Mouse (Mus musculus) CD4-positive helper T cell, adult 2 months (primary cell): ENCODE results near the gene Aurkb.

Experiments used
- DNase-seq: peaks from one replicate; pipeline ENCODE4 v3.0.0-alpha.2; 2012; ENCODE audit warnings: low read depth, missing footprints, low spot score

The Aurkb gene

DNA sequence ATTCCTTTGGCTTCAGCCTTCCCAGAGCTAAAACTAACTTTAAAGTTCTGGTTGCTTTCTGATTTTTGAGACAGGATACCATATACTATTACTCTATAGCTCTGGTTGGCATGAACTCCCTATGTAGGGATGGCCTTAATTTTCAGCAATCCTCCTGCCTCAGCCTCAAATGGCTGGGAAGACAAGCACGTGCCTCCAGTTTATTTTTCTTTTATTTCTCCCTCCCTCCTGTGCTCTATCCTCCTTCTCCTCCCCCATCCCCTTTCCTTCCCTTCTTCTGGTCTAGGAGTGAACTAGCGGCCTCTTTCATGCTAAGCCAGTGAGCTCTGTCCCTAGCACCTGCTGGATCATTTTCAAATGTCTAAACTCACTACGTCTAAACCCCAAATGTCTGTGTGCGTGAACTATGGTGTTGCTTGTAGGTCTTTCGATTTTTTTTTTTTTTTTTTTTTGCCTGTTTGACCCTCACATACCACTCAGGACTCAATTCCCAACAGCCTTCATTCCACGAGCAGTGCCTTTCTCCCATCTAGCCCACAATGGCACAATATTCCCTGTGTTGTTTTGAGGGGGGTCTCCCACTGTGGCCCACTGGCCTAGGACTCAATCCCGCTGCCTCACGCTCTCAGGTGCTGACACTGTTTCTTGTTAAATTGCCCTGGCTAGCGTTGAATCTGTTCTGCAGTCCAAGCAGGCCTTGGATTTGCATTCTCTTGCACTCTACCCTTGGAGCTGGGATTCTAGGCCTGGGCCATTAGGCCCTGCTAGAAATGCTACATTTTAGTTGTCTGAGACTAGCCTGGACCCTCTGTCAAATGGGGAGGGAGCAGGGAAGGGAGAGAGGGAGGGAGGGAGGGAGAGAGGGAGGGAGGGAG lies 19.0 kb downstream of the Aurkb start:
- DNase-seq, result no peak

DNA sequence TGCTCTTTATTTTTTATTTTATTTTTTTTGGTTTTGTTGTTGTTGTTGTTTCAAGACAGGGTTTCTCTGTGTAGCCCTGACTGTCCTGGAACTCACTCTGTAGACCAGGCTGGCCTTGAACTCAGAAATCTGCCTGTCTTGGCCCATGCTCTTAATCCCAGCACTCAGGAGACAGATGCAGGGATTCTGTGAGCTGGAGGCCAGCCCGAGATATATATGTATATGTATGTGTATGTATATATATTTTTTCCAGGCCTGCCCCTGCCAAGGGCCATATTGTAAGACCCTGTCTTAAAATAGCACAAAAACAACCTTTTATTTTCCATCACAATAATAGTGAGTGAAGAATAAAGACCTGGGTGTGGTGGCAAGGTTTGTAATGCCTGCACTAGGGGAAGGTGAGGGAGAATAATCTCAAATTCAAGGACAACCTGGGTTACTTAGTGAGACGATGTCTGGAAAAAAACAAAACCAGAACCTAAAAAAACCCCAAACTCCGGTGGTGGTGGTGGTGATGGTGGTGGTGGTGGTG lies 20.0 kb downstream of the Aurkb start:
- DNase-seq, result no peak

DNA sequence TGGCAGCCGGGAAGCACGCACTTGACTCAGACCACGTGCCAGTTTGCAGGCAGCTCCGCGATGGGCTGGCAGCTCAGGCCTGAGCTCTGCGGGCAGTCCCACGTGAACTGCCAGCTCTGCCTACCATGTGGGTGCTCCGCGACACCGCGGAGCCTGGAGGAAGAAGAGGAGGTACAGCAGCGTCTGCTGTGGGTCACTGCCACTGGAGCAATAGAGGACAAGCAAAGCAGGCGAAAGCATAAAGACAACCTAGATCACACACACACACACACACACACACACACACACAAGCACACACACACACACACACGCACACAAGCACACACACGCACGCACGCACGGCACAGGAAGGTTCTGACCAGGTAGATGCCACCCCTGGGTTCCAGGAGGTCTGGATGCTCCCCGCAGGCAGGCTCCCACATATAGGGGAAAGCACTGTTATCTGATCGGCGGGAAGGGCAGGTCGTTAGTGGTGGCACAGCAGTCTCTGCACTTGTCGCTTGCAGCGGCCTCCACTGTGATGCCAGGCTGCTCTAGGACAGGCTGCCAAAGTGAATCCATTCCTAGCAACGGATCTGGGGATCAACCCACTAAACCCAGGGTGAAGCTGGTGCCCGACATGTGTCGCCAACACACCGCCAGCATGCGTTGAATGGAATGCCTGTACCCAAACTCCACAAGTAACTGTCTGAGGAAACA lies 20.9 kb downstream of the Aurkb start:
- DNase-seq, result peak; percentile 71

DNA sequence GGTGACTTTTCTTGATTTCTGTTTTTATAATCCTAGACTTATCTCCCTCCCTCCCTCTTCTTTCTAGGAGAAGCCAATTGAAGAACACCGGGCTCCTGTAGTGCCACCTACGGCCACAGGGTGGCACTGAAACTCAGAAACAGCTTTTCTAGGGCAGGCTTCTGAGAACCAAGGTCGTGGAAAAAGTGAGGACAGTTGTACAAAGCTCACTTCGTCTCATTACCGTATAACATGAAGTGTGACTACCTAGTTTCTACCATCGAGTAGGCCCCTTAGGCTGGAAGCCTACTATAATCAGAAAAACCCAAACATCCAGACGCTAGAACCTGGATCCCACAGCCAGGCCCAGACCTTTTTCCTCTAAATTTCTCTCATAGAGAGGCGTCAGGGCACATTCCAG lies 21.5 kb downstream of the Aurkb start:
- DNase-seq, result peak; percentile 86

DNA sequence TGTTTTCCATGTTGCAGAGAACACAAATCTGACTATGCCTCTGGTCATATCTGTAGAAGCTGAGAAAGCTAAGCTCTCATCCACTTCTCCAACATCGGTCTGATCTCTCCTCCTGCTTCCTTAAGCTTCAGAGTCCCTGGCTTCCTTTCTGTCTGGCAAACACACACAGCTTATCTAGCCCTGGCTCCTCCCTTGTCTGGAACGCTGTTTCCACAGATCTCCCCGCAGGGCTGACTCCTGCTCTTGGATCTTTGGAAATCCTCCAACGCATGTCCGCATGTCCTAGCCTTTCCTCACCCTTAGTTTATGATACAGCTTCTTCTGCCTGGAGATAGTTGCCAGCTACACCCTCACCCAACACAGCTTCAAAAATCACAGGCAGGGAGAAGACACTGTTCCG lies 22.2 kb downstream of the Aurkb start:
- no peak for DNase-seq

DNA sequence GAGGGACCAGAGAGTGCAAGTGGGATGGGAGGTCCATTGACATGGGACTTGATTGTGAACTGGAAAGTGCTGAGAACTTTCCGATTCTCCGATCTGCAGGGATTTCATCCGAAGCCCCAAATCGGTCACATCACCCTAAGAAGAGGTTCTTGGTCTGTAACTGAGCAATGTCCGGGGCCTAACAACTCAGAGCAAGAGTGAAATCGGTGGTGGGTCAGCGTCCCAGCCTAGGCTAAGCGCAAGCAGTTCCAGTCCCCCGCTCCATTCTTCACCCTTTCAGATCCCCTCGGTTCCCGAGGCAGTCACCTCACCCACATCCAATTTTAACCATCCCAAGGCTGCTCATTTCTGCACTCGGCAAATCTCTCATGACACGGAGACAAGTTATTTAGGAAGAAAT lies 24.6 kb downstream of the Aurkb start:
- no peak for DNase-seq

DNA sequence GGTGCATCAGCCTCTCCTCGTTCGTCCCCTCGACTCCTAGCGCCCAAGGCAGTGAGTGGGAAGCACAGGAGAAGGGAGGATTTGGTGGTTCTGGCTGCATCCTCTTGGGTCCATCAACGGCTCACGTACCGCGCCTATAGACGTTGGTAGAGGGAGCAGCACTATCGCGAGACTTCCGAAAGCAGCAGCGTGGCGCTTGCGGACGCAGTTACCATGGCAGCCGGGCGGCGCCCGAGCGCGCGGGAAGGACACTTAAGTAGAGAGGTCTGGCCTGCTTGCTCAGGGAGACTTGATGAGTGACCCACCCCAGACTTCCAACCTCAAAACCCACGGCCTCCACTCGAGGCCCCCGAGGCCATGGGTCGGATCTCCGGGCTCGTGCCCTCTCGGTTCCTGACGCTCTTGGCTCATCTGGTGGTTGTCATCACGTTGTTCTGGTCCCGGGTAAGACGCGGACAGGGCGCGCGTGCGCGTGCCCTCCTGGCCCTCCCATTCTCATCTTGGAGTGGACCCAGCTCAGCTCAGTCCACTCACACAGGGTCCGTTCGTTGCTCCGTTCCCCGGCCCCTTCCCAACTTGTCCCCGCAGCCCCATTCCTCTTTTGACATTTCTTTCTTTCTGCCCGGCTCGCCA lies 25.3 kb downstream of the Aurkb start, which contains the start of gene Tmem107:
Gene Tmem107 (plus strand): TSS at position 217 of the 633 bp plus-strand sequence.
- DNase-seq, result peak; percentile 95

DNA sequence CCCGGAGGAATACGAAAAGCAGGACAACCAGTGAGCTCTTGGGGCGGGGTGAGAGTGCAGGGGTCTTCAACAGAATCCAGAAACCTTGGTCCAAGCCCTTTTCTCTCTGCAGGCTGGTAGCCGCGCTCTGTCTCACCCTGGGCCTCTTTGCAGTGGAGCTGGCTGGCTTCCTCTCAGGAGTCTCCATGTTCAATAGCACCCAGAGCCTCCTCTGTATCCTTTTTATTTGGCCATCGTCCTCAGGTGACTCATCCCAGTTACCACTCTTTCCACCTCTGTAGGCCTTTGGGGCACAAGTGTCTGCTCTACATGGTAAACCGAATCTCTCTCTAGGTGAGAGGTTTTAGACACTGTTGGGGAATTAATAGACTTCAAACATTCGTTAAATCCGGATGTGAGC lies 25.8 kb downstream of the Aurkb start:
- no peak for DNase-seq

DNA sequence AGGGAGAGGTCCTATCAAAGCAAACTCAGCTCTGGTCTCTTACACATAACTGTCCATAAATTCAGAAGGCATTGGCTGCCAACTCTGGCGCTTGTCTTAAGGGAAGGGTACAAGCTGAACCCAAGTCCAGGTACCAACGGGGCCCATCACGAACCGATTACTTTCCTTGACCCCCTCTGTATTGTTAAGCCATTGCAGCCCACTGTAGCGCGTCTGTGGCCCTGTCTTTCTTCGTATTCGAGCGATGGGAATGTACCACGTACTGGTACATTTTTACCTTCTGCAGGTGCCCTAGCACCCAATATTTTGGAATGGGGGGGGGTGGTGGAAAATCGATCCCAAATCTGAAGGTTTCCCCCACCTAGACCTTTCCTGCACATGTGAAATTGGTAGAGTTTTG lies 26.8 kb downstream of the Aurkb start:
- DNase-seq, result no peak

DNA sequence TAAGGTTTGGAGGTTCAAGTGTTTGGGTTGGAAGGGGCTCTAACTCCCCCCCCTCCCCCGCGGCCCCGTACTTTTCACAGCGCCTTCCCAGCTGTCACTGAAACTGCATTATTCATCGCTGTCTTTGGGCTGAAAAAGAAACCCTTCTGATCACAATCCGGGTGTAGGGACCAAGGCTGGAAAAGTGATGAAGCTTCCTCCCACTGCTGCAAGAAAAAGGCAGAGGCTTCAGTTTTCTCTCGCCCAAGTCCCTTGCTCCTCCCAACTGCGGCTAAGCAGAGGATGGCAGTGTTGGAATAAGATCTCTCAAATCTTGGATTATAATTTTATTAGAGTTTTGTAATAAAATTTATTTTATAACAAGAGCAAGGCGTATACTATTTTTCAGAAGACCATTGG lies 27.2 kb downstream of the Aurkb start:
- no peak for DNase-seq

DNA sequence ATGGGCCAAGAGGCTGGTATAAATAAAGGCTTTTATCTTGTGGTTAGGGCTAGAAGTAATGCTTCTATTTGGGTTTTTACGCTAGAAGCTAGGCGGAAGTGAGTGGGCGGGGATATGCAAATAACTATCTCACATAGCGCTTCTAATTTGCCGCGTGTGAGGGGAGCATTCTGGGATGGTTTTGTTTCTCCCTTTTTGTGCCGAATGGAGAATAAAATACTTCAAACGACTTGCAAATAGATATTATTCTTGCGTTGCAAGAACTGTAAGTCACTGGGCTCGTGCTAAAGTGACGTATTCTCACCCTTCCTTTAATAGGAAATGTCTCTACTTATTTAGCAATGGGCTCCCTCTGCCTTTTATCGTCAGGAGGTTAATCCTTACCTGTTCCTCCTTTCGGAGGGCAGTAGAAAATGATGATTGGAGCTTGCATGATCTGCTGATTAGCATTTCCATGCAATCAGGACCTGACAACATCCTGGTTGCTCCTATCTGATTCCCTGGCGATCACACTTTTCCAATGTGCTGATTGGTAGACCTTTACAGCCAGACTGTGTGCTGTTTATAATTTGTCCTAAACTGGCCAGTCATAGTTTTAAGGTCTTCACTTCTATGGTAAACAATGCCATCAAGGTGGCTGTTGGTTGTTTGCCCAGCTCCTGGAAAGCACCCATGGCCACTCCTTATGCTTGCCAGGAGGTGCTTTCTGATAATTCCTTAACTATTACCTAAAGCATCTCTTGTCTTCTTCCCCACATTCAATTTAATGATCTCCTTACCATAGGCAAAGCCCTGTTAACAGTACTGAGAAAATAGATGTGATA lies 27.8 kb downstream of the Aurkb start:
- DNase-seq, result peak; percentile 95

DNA sequence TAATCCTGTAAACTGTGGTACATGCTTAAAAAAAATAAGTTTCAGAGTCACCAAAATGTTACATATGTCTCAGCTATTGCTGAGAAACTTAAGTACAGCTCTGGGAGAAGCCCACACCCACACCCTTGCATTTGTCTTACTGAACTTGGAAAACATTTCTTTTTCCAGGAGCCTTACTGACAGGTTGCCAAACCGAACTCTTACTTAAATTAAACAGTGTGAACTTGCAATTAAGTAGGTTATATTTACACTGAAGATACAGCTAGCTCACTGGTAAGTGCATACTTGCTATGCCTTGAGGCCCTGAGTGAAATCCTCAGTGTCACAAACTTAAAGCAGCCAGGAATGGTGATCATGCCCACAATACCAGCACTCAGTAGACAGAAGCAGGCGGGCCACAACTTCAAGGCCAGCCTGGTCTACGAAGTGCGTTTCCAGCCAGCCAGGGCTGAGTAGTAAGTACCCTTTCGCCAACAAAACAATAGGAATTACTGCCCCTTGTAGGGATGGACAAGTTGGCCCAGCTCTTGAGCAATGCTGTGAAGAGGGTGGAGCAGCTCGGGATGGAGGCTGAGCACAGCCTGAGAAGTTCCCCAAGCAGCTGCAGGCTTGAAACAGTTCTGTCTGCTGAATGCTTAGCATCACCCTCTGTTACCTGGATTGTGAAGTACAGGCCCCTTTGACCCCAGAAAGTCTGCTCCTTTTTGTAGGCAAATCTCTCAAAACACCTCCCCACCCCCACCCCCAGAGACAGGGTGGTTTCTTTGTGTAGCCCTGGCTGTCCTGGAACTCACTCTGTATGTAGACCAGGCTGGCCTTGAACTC lies 28.7 kb downstream of the Aurkb start:
- peak; percentile 20 for DNase-seq

DNA sequence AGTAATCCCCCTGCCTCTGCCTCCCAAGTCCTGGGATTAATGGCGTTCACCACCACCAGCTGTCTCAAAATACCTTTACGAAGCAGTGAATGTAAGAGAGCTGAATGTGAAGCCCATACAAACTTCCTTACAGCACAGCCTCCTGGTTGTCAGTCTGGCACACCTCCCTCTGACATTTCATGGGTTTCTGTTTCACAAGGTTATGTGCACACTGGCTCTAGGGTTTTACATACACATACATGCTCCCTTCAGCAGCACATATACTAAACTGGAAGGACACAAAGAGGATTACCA lies 29.3 kb downstream of the Aurkb start:
- DNase-seq, result peak; percentile 15

DNA sequence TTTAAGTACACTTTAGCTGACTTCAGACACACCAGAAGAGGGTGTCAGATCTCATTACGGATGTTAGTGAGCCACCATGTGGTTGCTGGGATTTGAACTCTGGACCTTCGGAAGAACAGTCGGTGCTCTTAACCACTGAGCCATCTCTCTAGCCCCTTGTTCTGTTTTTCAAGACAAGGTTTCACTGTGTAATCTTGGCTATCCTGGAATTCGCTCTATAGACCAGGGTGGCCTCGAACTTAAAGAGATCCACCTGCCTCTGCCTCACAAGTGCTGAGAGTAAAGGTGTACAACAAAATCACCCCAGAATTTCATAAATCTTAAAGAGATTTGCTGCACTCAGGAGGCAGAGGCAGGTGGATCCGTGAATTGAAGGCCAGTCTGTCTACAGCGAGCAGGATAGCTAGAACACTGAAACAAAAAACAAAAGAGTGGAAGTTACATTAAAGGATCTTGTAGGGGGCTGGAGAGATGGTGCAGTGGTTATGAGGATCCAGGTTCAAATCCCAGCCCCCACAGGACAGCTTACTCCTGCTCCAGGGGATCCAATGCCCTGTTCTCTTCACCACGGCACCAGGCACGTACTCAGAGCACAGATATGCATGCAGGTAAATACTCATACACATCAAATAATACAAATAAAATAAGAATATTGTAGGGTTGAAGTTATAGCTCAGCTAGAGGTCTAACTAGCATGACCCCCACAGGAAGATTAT lies 30.5 kb downstream of the Aurkb start:
- no peak for DNase-seq

DNA sequence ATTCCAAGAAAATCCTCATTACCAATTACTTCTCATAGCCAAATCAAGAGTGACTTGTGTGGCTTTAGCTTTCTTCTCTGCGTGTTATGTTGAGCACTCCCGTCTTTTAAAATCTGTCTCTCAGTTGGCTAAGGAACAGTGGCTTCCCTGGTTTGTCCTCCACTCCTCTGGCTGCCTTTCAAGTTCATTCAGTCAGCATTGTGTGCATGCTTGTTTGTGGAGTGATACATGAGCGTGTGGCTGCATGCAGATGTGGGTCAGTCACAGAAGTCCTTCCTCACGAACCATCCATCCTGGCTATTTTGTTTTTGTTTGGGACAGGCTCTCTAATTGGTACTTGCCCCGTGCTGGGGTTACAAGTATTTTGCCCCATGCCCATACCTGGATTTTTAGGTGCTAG lies 31.1 kb downstream of the Aurkb start:
- no peak for DNase-seq

DNA sequence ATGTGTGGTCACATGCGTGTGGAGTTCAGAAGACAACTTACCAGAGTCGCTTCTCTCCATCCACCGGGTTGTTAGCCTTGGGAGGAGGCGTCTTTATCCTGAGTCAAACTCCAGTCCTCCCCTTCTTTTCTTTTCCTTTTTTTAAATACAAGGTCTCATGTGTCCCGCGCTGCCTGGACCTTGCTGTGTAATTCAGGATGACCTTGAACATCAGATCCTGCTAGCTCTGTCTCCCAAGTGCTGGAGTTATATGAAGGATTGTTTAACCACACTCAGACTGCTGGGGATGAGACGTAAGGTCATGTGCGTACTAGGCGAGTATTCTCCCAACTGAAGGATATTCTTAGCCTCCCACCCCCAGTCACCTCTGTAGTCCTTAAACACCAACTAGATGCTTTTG lies 31.9 kb downstream of the Aurkb start:
- DNase-seq, result no peak

DNA sequence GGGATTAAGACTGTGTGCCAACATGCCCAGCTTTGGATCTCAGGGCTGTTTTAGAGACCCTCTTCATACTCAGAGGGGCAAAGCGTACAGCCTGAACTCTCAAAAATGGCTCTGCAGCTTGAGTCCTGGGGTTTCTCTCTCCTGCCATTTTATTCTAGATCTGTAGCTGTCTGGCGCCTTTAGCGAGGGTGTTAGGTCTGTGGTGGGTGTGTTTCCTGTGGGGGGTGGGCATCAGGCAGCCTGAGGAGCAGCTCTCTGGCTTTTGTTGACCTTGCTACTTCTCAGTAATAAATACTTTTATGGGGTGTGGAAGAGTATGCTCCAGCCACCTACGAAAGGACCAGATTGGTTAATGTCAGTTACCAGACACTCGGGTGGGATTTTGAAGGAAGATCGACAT lies 32.6 kb downstream of the Aurkb start:
- DNase-seq, result no peak

DNA sequence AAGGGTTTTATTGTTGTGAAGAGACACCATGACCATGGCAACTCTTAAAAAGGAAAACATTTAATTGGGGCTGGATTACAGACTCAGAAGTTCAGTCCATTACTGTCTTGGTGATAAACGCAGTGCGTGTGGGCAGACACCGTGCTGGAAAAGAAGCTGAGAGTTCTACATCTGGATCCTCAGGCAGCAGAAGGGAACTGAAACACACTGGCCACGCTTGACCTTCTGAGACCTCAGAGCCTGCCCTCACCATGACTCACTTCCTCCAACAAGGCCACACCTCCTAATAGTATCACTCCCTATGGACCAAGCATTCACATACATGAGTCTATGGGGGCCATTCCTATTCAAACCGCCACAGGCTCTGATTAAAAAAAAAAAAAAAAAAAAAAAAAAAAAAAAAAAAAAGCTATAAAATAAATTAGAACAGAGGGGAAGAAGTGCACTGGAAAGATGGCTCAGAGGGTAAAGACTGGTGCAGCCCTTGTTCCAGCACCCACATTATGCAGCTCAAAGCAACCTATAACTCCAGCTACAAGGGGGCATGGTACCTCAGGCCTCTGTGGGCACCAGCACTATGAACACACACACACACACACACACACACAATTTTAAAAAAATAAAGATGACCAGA lies 33.5 kb downstream of the Aurkb start:
- no peak for DNase-seq

DNA sequence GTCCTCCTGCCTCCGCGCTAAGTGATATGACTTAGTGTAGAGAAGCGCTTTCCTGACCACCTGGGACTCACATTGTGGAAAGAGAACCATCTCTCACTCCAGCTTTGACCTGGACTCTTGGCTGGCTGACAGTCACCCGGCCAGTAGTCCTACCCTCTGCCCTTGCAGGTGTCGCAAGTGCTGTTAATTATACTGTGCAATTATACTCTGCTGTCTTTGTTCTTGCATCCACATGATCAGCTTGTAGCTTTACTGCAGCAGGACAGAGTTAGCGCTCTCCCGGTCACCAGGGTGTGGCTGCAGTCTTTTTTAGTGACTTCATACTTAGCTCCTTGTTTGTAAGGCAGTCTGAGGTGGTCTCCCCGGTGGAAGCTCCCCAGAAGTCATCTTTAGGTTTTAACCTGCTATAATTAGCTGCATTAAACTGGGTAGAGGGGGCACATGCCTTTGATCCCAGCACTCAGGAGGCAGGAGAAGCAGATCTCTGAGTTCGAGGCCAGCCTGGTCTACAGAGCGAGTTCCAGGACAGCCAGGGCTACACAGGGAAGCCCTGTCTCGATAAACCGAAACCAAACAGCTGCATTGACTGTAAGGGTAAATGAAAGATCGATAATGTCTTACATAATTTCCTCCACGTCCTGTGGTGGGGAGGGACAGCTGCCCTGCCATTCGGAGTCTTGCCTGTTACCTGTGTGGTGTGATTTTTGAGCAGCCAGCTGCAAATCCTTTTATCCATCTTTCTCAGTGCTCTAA lies 34.8 kb downstream of the Aurkb start:
- DNase-seq, result no peak
